Mouse (Mus musculus) layer of hippocampus, adult 9-10 months (tissue): Measurements from ENCODE around the gene Slc22a15.

Source experiments
- DNase-seq: peaks from one replicate; pipeline ENCODE4 v3.0.0; 2022; ENCODE audit warnings: low spot score

The Slc22a15 gene

GRCm38 (mm10) chr3:101916525-101916924 lies 7.7 kb downstream of the Slc22a15 start:
- no peak for DNase-seq

- DNase-seq = no peak
These were observed 9.0 kb downstream of the Slc22a15 start for GRCm38 (mm10) chr3:101915048-101915801.

GRCm38 (mm10) chr3:101914266-101914665 lies 10.0 kb downstream of the Slc22a15 start:
- DNase-seq = no peak

GRCm38 (mm10) chr3:101912041-101912440 lies 12.2 kb downstream of the Slc22a15 start:
- no peak for DNase-seq

GRCm38 (mm10) chr3:101907049-101907448 lies 17.2 kb downstream of the Slc22a15 start:
- DNase-seq = no peak

GRCm38 (mm10) chr3:101904776-101905175 lies 19.5 kb downstream of the Slc22a15 start:
- DNase-seq = no peak

- DNase-seq = no peak
These were observed 21.2 kb downstream of the Slc22a15 start for GRCm38 (mm10) chr3:101903091-101903490.

- no peak for DNase-seq
These were observed 21.9 kb downstream of the Slc22a15 start for GRCm38 (mm10) chr3:101902344-101902743.

GRCm38 (mm10) chr3:101897377-101897974 lies 26.8 kb downstream of the Slc22a15 start:
- no peak for DNase-seq

GRCm38 (mm10) chr3:101896893-101897292 lies 27.4 kb downstream of the Slc22a15 start:
- DNase-seq = peak; percentile 61

GRCm38 (mm10) chr3:101895376-101895910 lies 28.8 kb downstream of the Slc22a15 start:
- no peak for DNase-seq

- no peak for DNase-seq
These were observed 38.7 kb downstream of the Slc22a15 start for GRCm38 (mm10) chr3:101885591-101885990.

GRCm38 (mm10) chr3:101885041-101885440 lies 39.2 kb downstream of the Slc22a15 start:
- DNase-seq = no peak

GRCm38 (mm10) chr3:101883902-101884301 lies 40.4 kb downstream of the Slc22a15 start:
- DNase-seq = no peak

GRCm38 (mm10) chr3:101881721-101882120 lies 42.5 kb downstream of the Slc22a15 start:
- DNase-seq = no peak

GRCm38 (mm10) chr3:101880818-101881217 lies 43.4 kb downstream of the Slc22a15 start:
- DNase-seq = no peak

GRCm38 (mm10) chr3:101878136-101878535 lies 46.1 kb downstream of the Slc22a15 start:
- no peak for DNase-seq

GRCm38 (mm10) chr3:101876459-101877285 lies 47.6 kb downstream of the Slc22a15 start:
- no peak for DNase-seq

GRCm38 (mm10) chr3:101875258-101875920 lies 48.9 kb downstream of the Slc22a15 start:
- no peak for DNase-seq

- DNase-seq = no peak
These were observed 51.1 kb downstream of the Slc22a15 start for GRCm38 (mm10) chr3:101873061-101873675.

- no peak for DNase-seq
These were observed 52.3 kb downstream of the Slc22a15 start for GRCm38 (mm10) chr3:101871951-101872350.
